Mouse (Mus musculus): ENCODE data around the gene Cntn5.

The Cntn5 gene

GRCm38 (mm10) chr9:9673277-9674049, 1231.1 kb downstream of the Cntn5 start:
- DNase-seq, result no peak

DNA sequence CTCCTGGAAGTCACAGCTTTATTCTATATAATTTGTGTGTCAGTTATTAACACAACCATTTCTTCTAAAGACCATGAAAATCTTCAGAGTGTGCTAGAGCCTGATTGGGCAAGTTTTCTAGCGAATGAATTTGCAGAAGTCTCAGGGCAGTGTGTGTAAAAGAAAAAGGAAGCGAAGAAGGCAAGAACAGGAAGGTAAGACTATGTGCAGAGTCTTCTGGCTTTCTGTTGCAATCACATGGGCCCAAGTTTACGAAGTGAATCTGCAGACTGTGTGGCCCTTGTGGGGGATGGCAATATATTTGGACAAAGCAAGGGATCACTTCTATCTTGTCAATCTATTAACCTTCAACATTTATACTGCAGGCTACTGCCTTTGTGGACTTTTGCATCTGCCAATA, 1251.1 kb downstream of the Cntn5 start:
- no peak for DNase-seq

DNA sequence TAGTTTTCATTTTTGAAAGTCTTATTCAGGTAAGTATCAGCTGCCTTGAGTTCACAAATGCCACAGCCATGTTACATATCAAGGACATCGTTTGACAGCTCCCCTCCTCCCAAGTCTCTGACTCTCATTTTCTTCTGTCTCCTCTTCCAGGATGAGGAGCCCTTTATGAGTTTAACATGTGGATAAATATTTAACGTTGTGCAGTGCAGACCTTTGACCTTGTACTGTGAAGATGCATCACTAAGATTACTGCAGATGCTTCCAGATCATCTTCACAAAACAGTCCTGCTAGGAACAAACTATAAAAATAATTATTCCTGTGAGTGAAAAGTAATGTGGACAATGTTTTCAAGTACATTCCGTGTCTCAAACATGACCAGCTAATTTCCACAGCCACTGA, 1257.2 kb downstream of the Cntn5 start:
- DNase-seq, result no peak

- DNase-seq, result no peak
Measured at GRCm38 (mm10) chr9:9646276-9646675, 1258.3 kb downstream of the Cntn5 start.
